Mouse (Mus musculus): ENCODE data around the gene Inpp5a.

GRCm38 (mm10) chr7:139518352-139518751 is 129.4 kb downstream of the Inpp5a start:
- TF ChIP-seq CTCF (IDR thresholded peaks at IDR 0.05; ENCODE audit: borderline replicate concordance, extremely low read depth, insufficient read depth, insufficient read length) (no peak), POLR2A (IDR thresholded peaks at IDR 0.05; ENCODE audit: borderline replicate concordance, extremely low read depth, insufficient read depth, insufficient read length, poor library complexity, severe bottlenecking) (no peak)

Data from brain, embryonic 14.5 days (tissue).